Mouse (Mus musculus): ENCODE measurements at regions not wholly inside any gene's neighbourhood (a gene's known extent, or its start where the extent isn't known, plus 50 kb on each side); places are given as distances from the start of the nearest gene placed in this dataset.

- no peak for TF ChIP-seq MAX (IDR thresholded peaks at IDR 0.05; ENCODE audit: low read depth)
- TF ChIP-seq E2F4 (IDR thresholded peaks at IDR 0.05; ENCODE audit: insufficient read depth) = no peak
- no peak for TF ChIP-seq POLR2A (IDR thresholded peaks at IDR 0.05; ENCODE audit: insufficient read length, low read depth)
- TF ChIP-seq USF1 (IDR thresholded peaks at IDR 0.05; ENCODE audit: low read depth) = no peak
Measured at GRCm38 (mm10) chr3:38076835-38077234, 352.5 kb upstream of the Gm5148 start.

Data from myocyte (in vitro differentiated cells).